Mouse (Mus musculus): ENCODE measurements at regions not wholly inside any gene's neighbourhood (a gene's known extent, or its start where the extent isn't known, plus 50 kb on each side); places are given as distances from the start of the nearest gene placed in this dataset.
A peak's percentile ranks its signal among the peaks of the same experiment; 100 is the strongest.

DNA sequence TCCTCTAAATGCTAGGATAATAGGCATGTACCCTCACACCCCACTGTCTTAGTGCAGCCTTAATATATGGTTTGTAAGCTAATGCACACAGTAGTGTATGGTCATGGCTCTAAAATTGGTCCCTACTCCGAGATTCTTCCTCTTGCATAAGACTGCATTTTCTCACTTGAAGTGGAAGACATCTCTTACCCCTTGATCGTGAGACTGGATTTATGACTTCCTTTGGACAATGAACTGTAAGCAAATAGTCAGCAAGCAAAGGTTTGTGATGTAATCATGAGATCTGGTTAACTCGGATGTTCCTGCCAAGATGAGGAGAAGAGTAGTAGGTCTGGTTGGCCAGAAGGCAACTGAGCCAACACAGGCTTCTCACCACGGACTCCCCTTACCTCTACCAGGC is 344.3 kb downstream of the Bcor start:
- intact Hi-C loops (cut with DNase I), result no loop called here
- no peak for DNase-seq

DNA sequence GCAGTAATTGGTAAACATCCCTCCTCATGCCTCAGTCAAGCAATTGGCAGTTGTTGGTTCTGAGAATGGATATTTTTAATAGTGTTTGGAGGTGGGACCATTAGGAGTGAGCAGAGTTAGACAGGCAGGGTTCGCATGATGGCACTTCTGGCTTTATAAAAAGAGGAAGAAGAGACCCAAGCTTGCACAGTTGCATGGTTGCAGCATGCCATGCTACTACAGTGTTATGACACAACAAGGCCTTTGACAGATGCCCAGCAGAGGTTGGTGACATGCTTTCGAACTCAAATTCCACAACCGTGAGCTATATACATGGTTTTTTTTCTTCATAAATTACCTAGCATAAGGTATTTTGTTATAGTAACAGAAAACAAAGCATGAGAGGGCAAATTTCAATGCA is 341.5 kb downstream of the Bcor start:
- no peak for DNase-seq
- intact Hi-C loops (cut with DNase I), result no loop called here

DNA sequence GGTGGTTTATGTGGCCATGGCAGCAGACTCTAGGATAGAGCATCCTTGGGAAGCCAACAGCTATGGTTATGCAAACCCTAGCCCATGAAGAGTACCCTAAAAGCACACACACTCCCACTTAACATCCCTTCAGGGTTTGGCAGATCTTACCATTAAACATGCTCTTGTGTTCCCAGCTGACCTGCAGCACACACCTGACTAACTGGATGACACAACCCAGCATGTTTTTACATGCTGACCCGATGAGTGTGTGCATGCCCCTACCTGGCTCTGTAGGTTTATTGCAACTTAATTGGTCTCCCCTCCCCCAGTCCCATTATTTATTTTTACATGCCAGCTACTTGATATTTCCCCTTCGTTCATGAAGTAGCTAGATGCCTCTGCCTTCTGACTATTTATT is 339.0 kb downstream of the Bcor start:
- DNase-seq, result no peak

DNA sequence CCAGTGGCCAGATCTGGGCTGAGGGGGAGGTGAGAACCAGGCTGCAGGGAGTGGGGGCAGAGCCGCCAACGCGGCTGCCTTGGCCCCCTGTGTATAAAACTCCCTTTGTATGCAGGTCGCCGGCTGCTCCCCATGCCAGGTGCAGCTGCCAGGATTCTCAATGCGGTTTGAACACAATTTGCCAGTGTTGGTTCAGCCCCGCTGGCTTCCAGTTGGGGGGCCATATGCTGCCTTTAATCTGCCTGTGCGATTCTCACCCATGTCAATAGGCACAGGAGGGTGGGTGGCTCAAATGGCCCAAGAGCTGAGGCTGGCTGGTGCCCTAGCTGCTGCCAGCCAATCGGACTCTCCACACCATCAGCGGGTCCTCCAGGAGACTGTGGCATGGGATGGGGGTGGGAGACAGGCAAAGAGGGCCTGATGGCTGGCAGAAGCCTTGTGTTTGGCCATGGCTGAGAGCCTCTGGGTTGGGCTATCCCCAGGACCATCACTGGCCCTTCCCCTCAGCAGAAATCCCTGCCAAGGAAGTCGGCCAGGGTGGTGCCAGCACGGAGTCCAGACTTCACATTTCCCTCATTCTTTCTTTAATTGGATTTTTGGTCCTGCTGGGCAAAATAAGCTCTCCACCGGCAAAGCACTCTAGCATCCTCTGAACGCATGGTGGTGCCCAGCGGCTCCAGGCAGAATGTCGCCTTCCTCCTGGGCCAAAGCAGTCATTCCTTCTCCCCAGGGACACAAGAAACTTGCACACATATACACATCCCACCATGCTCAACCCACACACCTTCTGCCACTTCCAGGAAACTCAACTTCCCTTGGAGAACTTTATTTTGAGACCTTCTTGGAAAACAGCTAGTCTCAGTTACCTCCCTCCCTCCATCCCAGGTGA is 338.0 kb downstream of the Bcor start:
- intact Hi-C loops (cut with DNase I), result no loop called here
- DNase-seq, result no peak

More for the DNA sequence above, 339.0 kb downstream of the Bcor start:
- intact Hi-C loops (cut with DNase I), result no loop called here

DNA sequence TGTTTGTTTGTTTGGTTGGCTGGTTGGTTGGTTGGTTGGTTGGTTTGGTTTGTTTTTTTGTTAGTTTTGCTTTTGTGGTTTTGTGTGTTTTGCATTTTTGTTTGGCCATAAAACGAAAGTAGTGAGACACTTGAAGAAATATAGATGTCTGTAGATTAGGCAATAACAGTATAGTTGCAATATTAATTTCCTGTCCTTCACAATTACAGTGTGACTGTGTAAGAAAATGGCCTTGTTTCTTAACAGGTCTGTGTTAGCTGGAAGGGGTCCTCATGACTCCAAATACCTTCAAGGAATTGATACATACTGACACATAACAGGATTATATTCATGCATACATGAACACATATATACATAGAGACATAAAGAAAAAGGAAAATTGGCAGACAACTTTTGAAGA is 334.2 kb downstream of the Bcor start:
- DNase-seq, result no peak
- intact Hi-C loops (cut with DNase I), result no loop called here

DNA sequence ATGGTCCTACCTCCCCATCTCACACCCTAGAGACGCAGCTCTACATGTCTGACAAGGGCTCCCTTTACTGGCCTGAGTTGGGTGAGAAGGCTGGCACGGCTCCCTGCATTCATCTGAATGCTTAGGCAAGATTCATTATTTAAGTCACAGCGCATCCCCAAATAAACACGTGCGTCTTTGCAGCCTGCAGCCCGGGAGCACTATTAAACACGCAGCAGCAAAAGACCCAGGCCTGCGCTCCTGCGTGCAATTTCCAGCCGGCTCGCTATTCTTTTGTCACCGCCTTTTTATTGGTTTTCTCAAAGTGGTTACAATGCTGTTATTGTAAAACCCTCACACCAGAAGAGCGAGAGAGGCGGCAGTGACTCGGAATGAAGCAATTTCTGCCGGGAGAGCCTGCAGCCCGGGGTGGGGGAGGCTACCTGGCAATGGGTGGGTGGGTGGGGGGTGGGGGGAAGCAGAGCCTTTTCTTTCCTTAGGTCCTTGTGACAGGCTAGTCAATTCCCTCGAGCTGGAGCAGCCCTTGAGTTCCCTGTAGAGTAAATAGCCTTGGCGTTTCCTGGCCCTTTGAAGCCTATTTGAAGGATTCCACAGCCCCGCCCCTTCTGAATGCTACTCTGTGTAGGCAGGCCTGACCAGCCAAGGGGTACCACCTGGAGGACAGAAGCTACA is 333.3 kb downstream of the Bcor start:
- intact Hi-C loops (cut with DNase I), result no loop called here
- no peak for DNase-seq

DNA sequence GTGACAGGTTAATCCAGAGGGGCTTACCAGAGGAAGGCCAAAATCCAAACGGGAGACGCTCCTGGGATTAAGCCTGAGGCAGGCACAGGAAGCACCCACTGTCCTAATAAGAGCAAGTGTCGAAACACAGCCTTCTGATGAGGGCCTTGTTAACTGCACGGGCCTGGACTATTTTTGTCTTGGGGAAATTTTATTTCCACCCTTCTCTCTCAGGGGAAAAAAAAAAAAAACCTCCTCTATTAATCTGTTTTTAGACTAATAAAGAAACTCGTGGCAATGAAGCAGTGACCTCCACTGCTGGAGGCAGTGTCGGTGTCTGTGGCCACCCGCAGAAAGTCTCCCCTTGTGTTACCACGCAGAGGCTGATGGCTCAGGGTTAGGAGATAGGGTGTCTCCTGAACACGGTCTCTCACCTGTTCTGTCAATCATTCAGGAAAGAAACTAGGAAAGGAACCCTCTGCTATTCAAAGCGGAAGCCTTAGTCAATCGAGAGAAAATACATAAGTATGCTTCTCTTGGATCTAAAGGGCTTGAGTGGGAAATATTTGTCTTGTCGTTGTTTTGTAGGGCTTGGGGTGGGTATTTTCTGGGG is 330.6 kb downstream of the Bcor start:
- DNase-seq, result no peak
- intact Hi-C loops (cut with DNase I), result no loop called here

DNA sequence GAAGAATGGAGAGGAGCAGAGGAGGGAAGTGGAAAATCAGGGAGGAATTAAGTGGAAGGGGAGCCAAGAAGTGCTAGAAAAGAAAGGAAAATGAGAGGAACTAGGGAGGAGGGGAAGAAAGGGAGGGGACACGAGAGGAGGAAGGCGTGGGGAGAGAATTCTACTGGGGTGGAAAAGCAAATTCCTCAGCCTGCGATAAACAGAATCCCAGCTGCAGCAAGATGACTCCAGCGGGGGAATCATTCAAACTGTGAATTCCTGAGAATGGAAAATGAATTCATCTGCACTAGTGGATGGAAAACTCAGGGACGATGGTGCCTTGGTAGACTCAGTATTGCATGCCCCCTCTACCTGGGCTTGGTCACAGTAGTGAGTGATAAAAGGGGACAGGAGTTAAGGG is 322.6 kb downstream of the Bcor start:
- DNase-seq, result no peak
- intact Hi-C loops (cut with DNase I), result loop anchor here (2.0 to 5.0 kb wide), 2 partner anchors 31 to 415 kb away; no protein-coding TSS in a partner anchor

DNA sequence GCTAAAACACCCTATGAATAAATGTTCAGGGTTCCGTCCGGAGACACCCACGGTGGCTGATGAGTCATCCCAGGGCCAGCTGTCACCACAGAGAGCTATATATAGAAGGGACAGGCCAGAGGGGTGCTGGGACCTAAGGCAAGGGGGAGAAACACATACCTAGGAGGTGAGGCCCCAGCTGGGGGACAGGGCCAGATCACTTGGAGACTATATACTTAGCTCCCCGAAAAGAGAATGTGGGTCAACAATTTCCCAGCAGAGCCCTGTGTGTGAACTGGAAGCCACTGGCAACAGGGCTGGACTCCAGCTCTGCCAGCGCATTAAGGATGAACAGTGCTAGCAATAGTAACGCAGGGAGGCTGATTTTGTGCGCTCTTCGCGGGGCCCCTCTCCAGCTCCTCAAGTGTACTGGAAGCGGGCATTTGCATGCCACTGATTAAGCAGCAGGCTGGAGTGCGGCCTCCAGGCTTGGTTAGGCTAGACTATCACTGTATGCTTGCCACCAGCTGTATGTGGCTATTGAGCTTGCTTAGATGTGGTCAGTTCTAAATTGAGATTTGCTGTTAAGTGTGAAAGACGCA is 320.4 kb downstream of the Bcor start:
- intact Hi-C loops (cut with DNase I), result loop anchor here (5.0 kb wide), 1 partner anchor 413 kb away; no protein-coding TSS in a partner anchor
- peak; percentile 21 to 50 for DNase-seq

DNA sequence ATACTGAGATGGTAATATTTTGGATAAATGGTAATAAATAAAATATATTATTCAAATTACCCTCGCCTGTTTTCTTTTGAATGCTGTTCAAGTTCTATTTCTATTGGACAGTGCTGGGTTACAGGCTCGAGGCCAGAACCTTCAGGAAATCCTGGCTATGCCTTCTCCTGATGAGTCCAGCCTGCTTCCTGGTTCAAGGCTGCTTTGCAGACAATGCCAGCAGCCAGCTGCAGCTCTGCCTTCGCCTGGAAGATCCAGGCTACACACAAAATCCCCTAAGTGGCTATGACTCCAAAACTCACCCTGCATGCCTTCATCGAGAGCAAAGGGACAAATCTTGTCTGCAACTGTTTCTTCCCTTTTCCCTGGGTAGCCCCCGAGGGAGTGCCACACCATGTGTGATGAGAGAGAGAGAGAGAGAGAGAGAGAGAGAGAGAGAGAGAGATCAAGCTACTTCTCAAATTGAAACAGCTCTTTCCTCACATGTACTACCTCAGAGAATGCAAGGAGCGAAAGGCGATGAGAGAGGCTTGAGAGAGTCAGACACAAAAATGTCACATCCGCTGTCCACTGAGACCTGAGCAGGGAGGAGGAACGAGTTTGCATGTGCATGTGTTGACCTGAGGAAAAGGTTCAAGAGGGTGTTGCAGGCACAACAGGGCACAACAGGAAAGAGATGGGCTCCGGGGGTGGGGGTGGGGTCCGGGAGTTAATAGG is 319.7 kb downstream of the Bcor start:
- DNase-seq, result peak; percentile 21 to 33
- intact Hi-C loops (cut with DNase I), result no loop called here

DNA sequence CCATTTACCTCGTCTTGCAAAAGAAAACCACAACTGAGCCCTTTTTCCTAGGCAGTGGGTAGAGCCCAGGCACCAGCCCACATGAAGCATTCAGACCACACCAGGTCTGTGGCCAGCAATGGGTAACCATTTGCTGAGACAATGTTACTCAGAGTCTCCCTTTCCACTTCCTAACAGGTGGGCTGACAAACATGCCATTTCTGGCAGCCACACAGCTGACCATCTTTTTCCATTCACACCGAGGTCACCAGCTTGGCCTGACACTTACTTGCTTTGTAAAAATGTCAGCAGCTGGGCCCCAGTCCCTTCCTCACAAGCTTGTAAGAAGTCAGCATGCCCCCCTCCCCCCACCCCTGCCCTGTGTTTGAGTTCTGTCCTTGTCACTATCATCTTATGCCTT is 314.6 kb downstream of the Bcor start:
- intact Hi-C loops (cut with DNase I), result no loop called here
- DNase-seq, result no peak

DNA sequence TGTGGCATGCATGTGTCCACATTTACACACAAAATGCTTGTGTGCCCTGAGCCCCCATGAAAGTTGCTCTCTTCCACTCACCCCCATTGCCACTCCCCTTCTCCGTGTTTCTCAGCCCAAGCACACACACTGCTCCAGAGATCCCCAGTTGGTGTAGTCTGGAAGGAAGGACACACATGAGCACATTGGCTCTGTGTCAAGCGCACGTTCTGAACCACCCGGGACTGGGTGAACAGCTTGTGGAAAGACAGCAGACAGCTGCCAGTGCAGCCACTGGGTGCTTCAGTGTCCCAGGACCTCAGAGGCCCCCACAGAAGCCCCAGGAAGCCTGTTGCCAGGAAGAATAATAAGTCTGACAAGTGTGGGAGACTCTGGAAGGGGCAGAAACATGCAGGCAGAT is 304.2 kb downstream of the Bcor start:
- intact Hi-C loops (cut with DNase I), result no loop called here
- DNase-seq, result no peak

DNA sequence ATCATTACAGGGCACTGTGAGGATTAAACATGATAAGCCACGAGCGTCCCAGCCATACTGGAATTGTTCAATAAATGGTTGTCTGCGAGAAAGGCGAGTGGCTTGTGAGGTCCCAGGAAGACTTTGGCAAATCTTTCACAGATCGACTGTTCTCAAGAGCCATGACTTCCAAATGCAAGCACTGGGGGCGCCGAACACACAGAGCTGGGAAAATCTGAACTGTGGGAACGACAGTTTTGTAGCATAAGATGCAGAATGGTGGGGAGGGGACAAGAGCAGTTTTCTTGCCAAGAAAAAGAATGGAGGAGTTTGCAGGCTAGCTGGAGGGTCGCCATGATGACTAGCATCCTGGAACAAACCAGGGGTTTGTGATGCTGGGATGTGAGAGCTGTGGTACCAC is 300.8 kb downstream of the Bcor start:
- intact Hi-C loops (cut with DNase I), result no loop called here
- no peak for DNase-seq

DNA sequence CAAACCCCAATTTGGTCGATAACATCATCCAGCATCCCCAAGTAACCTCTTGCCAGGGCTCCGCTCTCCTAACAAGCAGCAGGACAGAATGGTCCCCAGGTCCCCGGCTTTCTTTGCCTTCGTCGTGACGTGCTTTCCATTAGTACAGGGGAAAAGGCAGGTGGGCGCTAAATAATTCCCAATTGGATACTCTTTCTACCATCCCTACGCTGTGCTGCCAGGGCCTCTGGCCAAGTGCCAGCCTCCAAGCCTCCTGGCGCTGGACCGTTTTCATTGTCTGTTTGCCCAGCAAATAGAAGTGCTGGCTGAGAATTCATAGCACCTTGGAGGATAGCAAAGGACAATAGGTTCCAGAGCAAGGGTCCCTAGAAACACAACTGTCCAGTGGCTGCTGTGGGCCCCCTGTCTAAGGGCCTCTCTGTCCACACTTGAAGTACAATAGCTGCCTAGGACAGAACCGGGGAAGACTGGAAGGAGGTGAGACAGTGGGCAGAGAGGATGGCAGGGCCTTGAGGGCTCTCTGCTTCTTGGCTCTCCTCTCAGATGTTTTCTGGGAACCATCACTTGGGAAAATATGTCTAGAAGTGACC is 298.9 kb downstream of the Bcor start:
- DNase-seq, result no peak
- intact Hi-C loops (cut with DNase I), result no loop called here

DNA sequence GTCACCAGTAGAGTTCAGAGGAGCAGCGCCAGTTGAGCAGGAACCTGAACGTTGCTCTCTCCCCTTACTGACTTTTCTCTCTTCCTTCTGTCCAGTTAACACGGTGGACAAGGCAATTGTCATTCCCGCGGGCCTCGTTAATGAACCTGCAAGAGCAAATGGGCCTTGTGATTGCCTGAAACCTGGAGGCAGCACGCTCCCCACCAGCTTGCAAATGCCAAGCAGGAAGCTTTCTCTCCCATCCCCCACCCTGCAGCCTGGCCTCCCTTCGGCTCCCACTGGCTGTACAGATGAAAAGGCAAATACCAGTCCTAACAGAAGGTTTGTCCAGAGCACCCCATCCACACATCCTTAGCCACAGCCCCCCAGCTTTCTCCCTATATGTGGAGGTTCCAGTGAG is 298.3 kb downstream of the Bcor start:
- intact Hi-C loops (cut with DNase I), result no loop called here
- no peak for DNase-seq

DNA sequence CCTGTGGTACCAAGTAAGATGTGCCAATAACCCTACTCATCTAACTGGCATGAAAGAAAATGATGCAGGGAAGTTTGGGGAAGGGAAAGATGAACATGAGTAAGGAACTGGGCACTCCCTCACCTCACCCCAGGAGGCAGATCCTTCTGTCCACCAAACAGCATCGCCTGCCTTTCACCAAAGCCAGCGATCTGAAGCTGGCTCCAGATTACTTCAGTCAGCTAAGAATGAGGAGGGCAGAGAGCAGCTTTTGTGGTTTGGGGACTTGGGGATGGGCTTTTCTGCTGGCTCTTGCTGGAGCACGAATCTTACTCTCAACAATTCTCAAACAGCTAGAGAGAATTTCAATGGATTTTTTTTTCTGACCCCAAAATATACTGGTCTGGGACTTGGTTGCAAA is 297.0 kb downstream of the Bcor start:
- no peak for DNase-seq
- intact Hi-C loops (cut with DNase I), result no loop called here

DNA sequence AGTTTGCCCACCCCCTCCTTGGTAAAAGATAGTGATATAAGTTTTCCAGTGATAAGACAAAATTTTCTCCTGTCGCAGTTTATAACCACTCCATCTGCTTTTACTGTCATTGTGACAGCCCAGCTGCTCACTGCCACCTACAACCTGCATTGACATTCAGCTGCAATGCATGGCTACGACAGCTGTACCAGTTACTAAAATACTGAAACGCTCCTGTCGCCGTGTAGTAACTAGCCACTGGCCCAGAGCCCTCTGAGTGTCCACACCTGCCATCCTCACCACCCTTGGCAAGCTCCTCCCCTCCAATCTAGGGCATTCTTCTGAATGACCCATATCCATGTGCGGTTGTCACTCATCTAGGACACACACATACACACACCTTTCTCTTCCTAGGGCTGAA is 286.2 kb downstream of the Bcor start:
- intact Hi-C loops (cut with DNase I), result no loop called here
- no peak for DNase-seq

DNA sequence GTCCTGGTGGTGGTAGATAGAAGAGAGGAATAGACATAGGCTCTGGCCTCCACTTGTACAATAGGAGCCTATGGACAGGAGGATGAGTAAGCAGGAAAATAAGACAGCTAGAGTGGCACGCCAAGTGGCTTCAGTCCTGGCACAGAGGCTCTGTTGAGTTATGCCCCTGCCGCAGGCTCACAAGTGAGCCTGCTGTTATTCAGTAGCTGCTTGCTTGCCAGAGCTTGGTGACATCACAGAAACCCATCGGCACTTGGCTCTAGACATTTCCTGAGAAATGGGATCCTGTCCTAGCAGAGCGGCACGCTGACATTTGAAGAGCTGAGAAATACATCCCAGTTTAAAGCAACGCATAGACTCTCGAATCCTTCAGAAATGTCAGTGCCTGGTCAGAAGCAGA is 283.5 kb downstream of the Bcor start:
- no peak for DNase-seq
- intact Hi-C loops (cut with DNase I), result no loop called here

DNA sequence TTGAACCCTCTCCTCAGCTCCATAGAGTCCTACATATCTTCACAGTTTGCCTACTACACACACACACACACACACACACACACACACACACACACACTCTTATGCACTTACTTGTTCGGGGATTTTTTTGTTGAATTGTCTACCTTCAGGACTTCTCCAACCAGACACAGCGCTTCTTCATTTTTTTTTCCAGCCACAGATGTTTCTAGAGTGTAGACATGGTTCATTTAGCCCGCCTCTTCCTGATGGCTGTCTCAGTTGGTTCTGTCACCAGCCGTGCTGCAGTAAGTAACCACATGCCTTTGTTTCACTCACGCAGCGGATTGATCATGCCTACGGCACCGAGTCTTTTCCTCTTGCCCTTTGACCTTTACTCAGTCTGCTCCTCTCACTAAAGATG is 282.1 kb downstream of the Bcor start:
- intact Hi-C loops (cut with DNase I), result no loop called here

DNA sequence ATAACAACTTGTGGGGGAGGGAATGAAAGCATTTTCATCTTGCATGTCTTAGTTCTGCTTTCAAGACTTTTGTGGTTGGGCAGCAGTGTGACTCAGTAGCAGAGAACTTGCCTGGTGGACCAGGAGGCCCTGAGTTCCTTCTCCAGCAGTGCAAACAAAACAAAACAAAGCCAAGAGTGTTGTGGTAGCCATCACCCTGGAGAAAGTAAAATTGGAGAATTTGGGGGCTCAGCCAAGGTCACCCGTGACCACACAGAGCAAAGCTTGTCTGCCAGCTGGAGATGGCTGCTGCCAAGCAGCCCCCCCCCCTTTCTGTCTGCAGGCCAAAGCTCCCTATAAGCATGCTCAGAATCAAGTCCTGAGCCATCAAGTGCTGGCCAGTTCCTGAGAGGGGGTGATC is 279.2 kb downstream of the Bcor start:
- intact Hi-C loops (cut with DNase I), result no loop called here
- no peak for DNase-seq

More for the DNA sequence above, 282.1 kb downstream of the Bcor start:
- DNase-seq, result no peak

Data from heart, postnatal 36 days (tissue).